Mouse (Mus musculus) forebrain, embryonic 16.5 days (tissue): ENCODE results near the gene Vegfc. TPM values are rescaled to one million over a fixed set of nuclear protein-coding genes. Genes with fewer than 3 reads are reported as not detected.

ENCODE experiments used
- ATAC-seq: fragments of 200-750 bp; cut with Nextera tagmentation; 2 replicates; pipeline ENCODE4 v1.8.0; 2017; ENCODE audit warnings: mild to moderate bottlenecking, moderate library complexity
- H3K27ac ChIP-seq: fragments of 300-500 bp; sonication (generic); 2 replicates; pipeline ENCODE4 v1.5.1; 2014; ENCODE audit warnings: low read length, control low read depth
- H3K27me3 ChIP-seq: fragments of 300-500 bp; sonication (generic); replicated peaks from 2 replicates; pipeline ENCODE4 v1.6.1; 2014; ENCODE audit warnings: low read length; ENCODE audit not compliant: control insufficient read depth, insufficient read depth
- H3K36me3 ChIP-seq: fragments of 300-500 bp; sonication (generic); 2 replicates; pipeline ENCODE4 v1.6.1; 2014; ENCODE audit not compliant: control insufficient read depth, insufficient read depth
- H3K4me1 ChIP-seq: fragments of 300-500 bp; sonication (generic); replicated peaks from 2 replicates; pipeline ENCODE4 v1.6.1; 2014; ENCODE audit warnings: low read length; ENCODE audit not compliant: control insufficient read depth, insufficient read depth
- H3K4me2 ChIP-seq: fragments of 300-500 bp; sonication (generic); 2 replicates; pipeline ENCODE4 v1.6.1; 2014; ENCODE audit warnings: mild to moderate bottlenecking, low read length, control low read depth
- H3K4me3 ChIP-seq: fragments of 300-500 bp; sonication (generic); replicated peaks from 2 replicates; pipeline ENCODE4 v1.5.1; 2014; ENCODE audit warnings: mild to moderate bottlenecking, low read length, control low read depth
- H3K9ac ChIP-seq: fragments of 300-500 bp; sonication (generic); replicated peaks from 2 replicates; pipeline ENCODE4 v1.6.1; 2014; ENCODE audit warnings: low read depth, low read length, control low read depth
- H3K9me3 ChIP-seq: fragments of 300-500 bp; sonication (generic); 2 replicates; pipeline ENCODE4 v1.6.1; 2016; ENCODE audit warnings: low read length; ENCODE audit not compliant: control insufficient read depth
- WGBS: fragments of 180-500 bp; shearing (Covaris S2); extraction: QIAGEN DNeasy Blood & Tissue Kit; methylation state at CpG from one replicate; pipeline ENCODE4 v1.1.7; 2014; 5-methylcytosine and 5-hydroxymethylcytosine counted together
- polyA plus RNA-seq: library from polyadenylated mRNA; unstranded; fragments of >200 nt; fragmentation: Nextera tagmentation; extraction: Ambion mirVana; gene quantifications from 2 replicates; pipeline ENCODE4 v1.2.1, GENCODE M21; 2015

Vegfc gene
- polyA plus RNA-seq: 1.9 and 2.7 TPM in 2 replicates

- H3K4me3 ChIP-seq: peak within 1 kb of the TSS; percentile 75
- peak within 1 kb of the TSS; percentile 13; the same call in 1 of the 2 replicates for H3K27ac ChIP-seq
- H3K9ac ChIP-seq: peak within 1 kb of the TSS; percentile 76
- no peaks in the 10 kb centered on the region for H3K36me3 ChIP-seq
- under 1% methylated on average over 57 of the region's 79 CpGs for WGBS
- H3K27me3 ChIP-seq: no peaks in the 10 kb centered on the region
- peaks cover 8% of the 10 kb centered on the region for H3K4me1 ChIP-seq
- H3K4me2 ChIP-seq: peak within 1 kb of the TSS; percentile 83
- no peaks in the 10 kb centered on the region for H3K9me3 ChIP-seq
- ATAC-seq: peak; percentile 78
Observed at GRCm38 (mm10) chr8:54077271-54078120, at the start of gene Vegfc. Vegfc (plus strand) TSS chr8:54077606.

GRCm38 (mm10) chr8:54034584-54034983 lies 42.8 kb upstream of the Vegfc start:
- Histone ChIP-seq H3K27ac (no peak overlapping the region), H3K4me2 (no peak overlapping the region), H3K27me3 (no peaks in the 10 kb centered on the region), H3K9me3 (no peaks in the 10 kb centered on the region), H3K4me1 (no peaks in the 10 kb centered on the region), H3K36me3 (no peaks in the 10 kb centered on the region), H3K4me3 (no peak overlapping the region), H3K9ac (no peak overlapping the region)
- WGBS: 82% methylated on average over 1 of the region's 1 CpGs
- ATAC-seq: no peak

DNA sequence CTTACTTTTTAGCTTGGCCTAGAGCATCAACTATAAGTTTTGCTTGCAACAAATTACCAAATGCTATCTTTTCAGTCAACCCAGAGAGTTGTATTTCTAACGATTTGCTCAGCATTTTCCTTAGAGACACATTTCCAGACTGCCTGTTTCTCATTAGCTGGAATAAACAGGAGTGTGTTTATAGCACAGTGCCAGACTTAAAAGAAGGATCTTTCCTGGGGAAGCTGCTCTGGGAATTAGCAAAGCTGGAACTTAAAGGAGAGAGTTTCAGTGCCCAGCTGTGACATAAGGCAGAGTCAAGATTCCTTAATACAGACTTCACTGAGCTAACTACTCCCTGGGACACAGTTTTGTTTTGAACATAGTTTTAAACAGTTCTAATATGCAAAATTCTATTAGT lies 34.8 kb upstream of the Vegfc start:
- ATAC-seq: no peak

GRCm38 (mm10) chr8:54043468-54043867 lies 33.9 kb upstream of the Vegfc start:
- WGBS: 83% methylated on average over 1 of the region's 1 CpGs
- no peak overlapping the region for H3K4me2 ChIP-seq
- H3K27ac ChIP-seq: no peak overlapping the region

More for the DNA sequence above, 34.8 kb upstream of the Vegfc start:
- Histone ChIP-seq H3K9me3 (no peaks in the 10 kb centered on the region), H3K27me3 (no peaks in the 10 kb centered on the region), H3K36me3 (no peaks in the 10 kb centered on the region), H3K27ac (no peak overlapping the region), H3K4me2 (no peak overlapping the region), H3K4me3 (no peak overlapping the region), H3K9ac (no peak overlapping the region), H3K4me1 (no peaks in the 10 kb centered on the region)
- 14% methylated on average over 1 of the region's 1 CpGs for WGBS

DNA sequence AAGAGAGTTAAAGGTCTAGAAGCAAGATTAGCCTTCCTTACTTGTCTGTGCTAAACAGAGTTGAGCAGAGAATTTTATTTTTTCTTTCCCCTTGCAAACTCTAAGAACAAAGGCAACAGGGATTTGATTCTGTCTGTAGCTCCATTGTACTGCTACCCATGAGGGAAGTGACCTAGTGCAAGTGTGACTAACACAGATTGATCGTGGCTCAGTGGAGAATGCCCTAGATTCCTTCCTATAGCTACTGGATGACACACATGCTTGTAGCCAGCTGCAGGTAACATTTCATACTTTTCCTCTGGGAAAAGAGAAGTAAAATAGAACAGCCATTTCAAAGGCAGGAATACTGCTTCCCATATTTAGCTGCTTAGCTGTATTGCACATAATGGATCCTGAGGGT lies 24.2 kb upstream of the Vegfc start:
- H3K27me3 ChIP-seq: no peaks in the 10 kb centered on the region
- H3K4me2 ChIP-seq: no peak overlapping the region
- no peak overlapping the region for H3K4me3 ChIP-seq
- WGBS: 13% methylated on average over 1 of the region's 1 CpGs
- no peak for ATAC-seq
- H3K4me1 ChIP-seq: no peaks in the 10 kb centered on the region
- no peak overlapping the region for H3K9ac ChIP-seq
- H3K36me3 ChIP-seq: no peaks in the 10 kb centered on the region
- no peak overlapping the region for H3K27ac ChIP-seq
- H3K9me3 ChIP-seq: no peaks in the 10 kb centered on the region

More at GRCm38 (mm10) chr8:54043468-54043867, 33.9 kb upstream of the Vegfc start:
- no peak for ATAC-seq
- Histone ChIP-seq H3K4me1 (no peaks in the 10 kb centered on the region), H3K9ac (no peak overlapping the region), H3K4me3 (no peak overlapping the region), H3K36me3 (no peaks in the 10 kb centered on the region), H3K9me3 (no peaks in the 10 kb centered on the region), H3K27me3 (no peaks in the 10 kb centered on the region)

- H3K27me3 ChIP-seq: no peaks in the 10 kb centered on the region; the same call in 1 of the 2 replicates
- ATAC-seq: no peak
- no peaks in the 10 kb centered on the region for H3K4me1 ChIP-seq
- H3K27ac ChIP-seq: no peak overlapping the region
- no peaks in the 10 kb centered on the region for H3K9me3 ChIP-seq
- H3K4me3 ChIP-seq: no peak overlapping the region
- no peaks in the 10 kb centered on the region for H3K36me3 ChIP-seq
- 68% methylated on average over 4 of the region's 4 CpGs for WGBS
- no peak overlapping the region for H3K4me2 ChIP-seq
- no peak overlapping the region for H3K9ac ChIP-seq
Observed at GRCm38 (mm10) chr8:54065492-54065891, 11.9 kb upstream of the Vegfc start.

DNA sequence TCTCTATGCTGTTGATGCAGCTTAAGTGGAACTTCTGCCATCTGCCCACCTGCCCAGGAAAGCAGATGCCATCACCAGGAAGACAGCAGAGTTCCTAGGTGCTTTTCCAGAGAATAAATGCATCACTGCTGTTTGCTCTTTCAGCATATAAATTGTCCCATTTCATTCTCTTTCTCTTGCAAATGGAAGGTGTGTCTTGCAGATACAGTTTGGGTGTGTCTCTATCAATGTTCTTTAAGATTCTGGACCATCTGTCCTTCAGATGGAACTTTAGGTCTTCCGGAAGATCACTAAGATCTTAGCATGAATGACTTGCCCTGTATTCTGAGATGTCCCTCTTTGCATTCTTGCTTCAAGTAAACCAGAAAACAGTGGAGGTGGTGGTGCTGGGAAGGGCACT lies 1.1 kb upstream of the Vegfc start:
- no peak for ATAC-seq
- Histone ChIP-seq H3K27me3 (no peaks in the 10 kb centered on the region), H3K9ac (no peak overlapping the region), H3K4me3 (peak overlapping the region; percentile 75), H3K4me1 (peaks cover 8% of the 10 kb centered on the region), H3K27ac (no peak overlapping the region), H3K4me2 (peak overlapping the region; percentile 83), H3K36me3 (no peaks in the 10 kb centered on the region), H3K9me3 (no peaks in the 10 kb centered on the region)
- 50% methylated on average over 1 of the region's 1 CpGs for WGBS

DNA sequence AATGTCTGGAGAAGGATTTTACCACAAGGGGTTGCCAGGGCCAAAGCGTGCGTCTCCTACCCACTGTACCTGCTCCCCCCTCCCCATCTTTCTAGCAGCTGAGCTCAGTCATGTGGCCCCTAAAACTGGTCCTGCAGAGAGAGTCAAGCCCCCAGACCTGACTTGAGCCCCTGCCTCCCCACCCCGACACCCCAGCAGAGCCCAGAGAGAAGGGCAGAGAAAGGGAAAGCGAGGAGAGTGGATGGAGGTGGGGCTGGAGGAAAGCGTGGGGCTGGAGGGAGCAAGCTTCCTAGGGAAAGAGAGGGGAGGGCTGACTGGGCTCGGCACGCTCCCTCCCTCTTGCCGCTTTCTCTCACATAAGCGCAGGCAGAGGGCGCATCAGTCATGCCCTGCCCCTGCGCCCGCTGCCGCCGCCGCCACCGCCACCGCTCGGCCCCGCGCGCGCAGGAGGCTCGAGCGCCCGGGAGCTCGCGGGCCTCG lies 575 bp upstream of the Vegfc start:
- Histone ChIP-seq H3K9me3 (no peaks in the 10 kb centered on the region), H3K4me1 (peaks cover 8% of the 10 kb centered on the region), H3K36me3 (no peaks in the 10 kb centered on the region), H3K27ac (no peak overlapping the region; the same call in 1 of the 2 replicates), H3K4me2 (peak overlapping the region; percentile 83), H3K27me3 (no peaks in the 10 kb centered on the region), H3K4me3 (peak overlapping the region; percentile 75), H3K9ac (peak overlapping the region; percentile 76)
- peak; percentile 95 for ATAC-seq
- 0% methylated on average over 27 of the region's 28 CpGs for WGBS

- Histone ChIP-seq H3K27me3 (no peaks in the 10 kb centered on the region), H3K9me3 (no peaks in the 10 kb centered on the region), H3K4me2 (peak overlapping the region; percentile 83), H3K27ac (no peak overlapping the region), H3K36me3 (no peaks in the 10 kb centered on the region), H3K4me3 (peak overlapping the region; percentile 75), H3K9ac (no peak overlapping the region; the same call in 1 of the 2 replicates), H3K4me1 (peaks cover 8% of the 10 kb centered on the region)
- WGBS: 5% methylated on average over 1 of the region's 1 CpGs
- ATAC-seq: no peak
Observed at GRCm38 (mm10) chr8:54078121-54078440, 675 bp downstream of the Vegfc start.
